Mouse (Mus musculus) liver, adult 2 months (tissue): Measurements from ENCODE around the gene Nfia.

Experiments
- CTCF ChIP-seq: fragments of 200-500 bp; IDR thresholded peaks from 2 replicates; pipeline ENCODE4 v1.5.1; 2011; ENCODE audit warnings: low read depth, low read length, control low read depth
- POLR2A ChIP-seq: fragments of 200-500 bp; IDR thresholded peaks from 2 replicates; pipeline ENCODE4 v1.6.1; 2011; ENCODE audit warnings: low read length, control low read depth; ENCODE audit not compliant: insufficient read depth; ENCODE audit errors: extremely low read depth

DNA sequence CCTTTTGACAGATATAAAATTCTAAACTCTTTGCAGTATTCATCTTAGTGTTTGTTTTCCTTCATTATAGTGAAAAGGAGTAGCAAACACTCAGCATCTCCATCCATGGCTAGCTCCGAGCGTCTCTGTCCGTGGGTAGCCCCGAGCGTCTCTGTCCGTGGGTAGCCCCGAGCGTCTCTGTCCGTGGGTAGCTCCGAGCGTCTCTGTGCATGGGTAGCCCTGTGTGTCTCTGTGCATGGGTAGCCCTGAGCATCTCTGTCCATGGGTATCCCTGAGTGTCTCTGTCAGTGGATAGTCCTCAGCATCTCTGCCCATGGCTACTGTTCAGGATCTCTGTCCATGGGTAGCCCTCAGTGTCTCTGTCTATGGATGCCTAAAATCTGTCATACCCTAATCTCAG lies 140.0 kb downstream of the Nfia start:
- TF ChIP-seq CTCF = no peak
- TF ChIP-seq POLR2A = no peak
